In genomic region chr8:51479406-51479805, GRCm38 (mm10) we compare ENCODE assay signal across 24 mouse cellular contexts.
DNase-seq lines count a peak whose midpoint lies in the region; ATAC-seq and TF ChIP-seq lines count a peak whose summit lies in the region.
"Had no signal": no experiment of that assay in that cellular context is flagged by ENCODE, and none has a peak within 500 bp of the region (broad histone marks: within the 10 kb centered on the region; RNA-seq: fewer than 3 reads in every experiment).

No protein-coding gene starts in this region.

- H3K27me3 ChIP-seq in hindbrain, embryonic 13.5 days, result no peaks in the 10 kb centered on the region
- no peaks in the 10 kb centered on the region for H3K27me3 ChIP-seq in hindbrain, postnatal 0 days (ENCODE audit: insufficient read depth, low read length)
- H3K27me3 ChIP-seq in midbrain, embryonic 16.5 days (ENCODE audit: control insufficient read depth, insufficient read depth, low read depth, low read length), result no peaks in the 10 kb centered on the region
- H3K27me3 ChIP-seq: embryonic facial prominence, embryonic 12.5 days; heart, embryonic 15.5 days had no signal

- ATAC-seq in hindbrain, embryonic 13.5 days (ENCODE audit: low FRiP score), result 0 out of 2 replicates have a peak, but pooled peaks have one; percentile 21
- no peak for ATAC-seq in hindbrain, postnatal 0 days
- ATAC-seq in midbrain, embryonic 16.5 days, result peak; percentile 36; the same call in 1 of the 2 replicates
- ATAC-seq: activated CD4-positive, CD25-positive, alpha-beta regulatory T cell, adult 4 months; intestine, postnatal 0 days had no signal

- H3K4me1 ChIP-seq in hindbrain, embryonic 13.5 days (replicated peaks), result no peaks in the 10 kb centered on the region
- H3K4me1 ChIP-seq in hindbrain, postnatal 0 days (ENCODE audit: insufficient read depth, low read length), result no peaks in the 10 kb centered on the region
- no peaks in the 10 kb centered on the region for H3K4me1 ChIP-seq in ES-E14 (ENCODE audit: control insufficient read depth in 2 of 2, insufficient read depth in 2 of 2, low read length in 2 of 2, poor library complexity in 1 of 2)
- H3K4me1 ChIP-seq in midbrain, embryonic 16.5 days (ENCODE audit: control insufficient read depth, insufficient read depth, low read length), result no peaks in the 10 kb centered on the region
- H3K4me1 ChIP-seq: embryonic facial prominence, embryonic 12.5 days; heart, embryonic 10.5 days; heart, embryonic 15.5 days had no signal

- no peaks in the 10 kb centered on the region for H3K36me3 ChIP-seq in hindbrain, embryonic 13.5 days
- no peaks in the 10 kb centered on the region for H3K36me3 ChIP-seq in hindbrain, postnatal 0 days (ENCODE audit: insufficient read depth, low read length)
- H3K36me3 ChIP-seq in ES-E14 (ENCODE audit: control insufficient read depth, insufficient read depth, low read length, poor library complexity, severe bottlenecking), result no peaks in the 10 kb centered on the region
- H3K36me3 ChIP-seq in midbrain, embryonic 16.5 days (ENCODE audit: control insufficient read depth, insufficient read depth, low read length), result no peaks in the 10 kb centered on the region
- H3K36me3 ChIP-seq: embryonic facial prominence, embryonic 12.5 days; heart, embryonic 10.5 days; heart, embryonic 15.5 days had no signal

- WGBS in hindbrain, embryonic 13.5 days, result 59% methylated on average over 3 of the region's 3 CpGs
- 60% methylated on average over 3 of the region's 3 CpGs for WGBS in hindbrain, postnatal 0 days
- WGBS in midbrain, embryonic 16.5 days, result 46% methylated on average over 3 of the region's 3 CpGs

- H3K9ac ChIP-seq in hindbrain, embryonic 13.5 days, result no peak overlapping the region
- no peak overlapping the region for H3K9ac ChIP-seq in hindbrain, postnatal 0 days (replicated peaks; ENCODE audit: low read length)
- H3K9ac ChIP-seq in ES-E14 (ENCODE audit: insufficient read depth, low read depth, low read length, poor library complexity, severe bottlenecking), result no peak overlapping the region
- H3K9ac ChIP-seq in midbrain, embryonic 16.5 days (ENCODE audit: low read depth, low read length), result no peak overlapping the region
- H3K9ac ChIP-seq: embryonic facial prominence, embryonic 12.5 days; heart, embryonic 15.5 days; liver, embryonic 14.5 days had no signal

- no peak for TF ChIP-seq POLR2A in brain, embryonic 14.5 days (IDR thresholded peaks at IDR 0.05; ENCODE audit: borderline replicate concordance, extremely low read depth, insufficient read depth, insufficient read length, poor library complexity, severe bottlenecking)

- H3K4me3 ChIP-seq in hindbrain, embryonic 13.5 days, result no peak overlapping the region
- no peak overlapping the region for H3K4me3 ChIP-seq in hindbrain, postnatal 0 days (ENCODE audit: low read length)
- H3K4me3 ChIP-seq in ES-E14 (ENCODE audit: insufficient read depth in 1 of 2, low read depth in 1 of 2, low read length in 2 of 2, poor library complexity in 1 of 2, severe bottlenecking in 1 of 2), result no peak overlapping the region
- no peak overlapping the region for H3K4me3 ChIP-seq in midbrain, embryonic 16.5 days (ENCODE audit: low read depth, low read length)
- H3K4me3 ChIP-seq: embryonic facial prominence, embryonic 12.5 days; heart, embryonic 10.5 days; heart, embryonic 15.5 days had no signal

- no peak overlapping the region for H3K4me2 ChIP-seq in hindbrain, embryonic 13.5 days
- no peak overlapping the region for H3K4me2 ChIP-seq in hindbrain, postnatal 0 days (ENCODE audit: low read depth, low read length)
- H3K4me2 ChIP-seq in midbrain, embryonic 16.5 days (ENCODE audit: low read length), result no peak overlapping the region
- H3K4me2 ChIP-seq: embryonic facial prominence, embryonic 12.5 days; heart, embryonic 15.5 days had no signal

- TF ChIP-seq CTCF in hindbrain, postnatal 0 days (IDR thresholded peaks at IDR 0.05; ENCODE audit: low read depth), result no peak
- no peak for TF ChIP-seq CTCF in brain, embryonic 14.5 days (IDR thresholded peaks at IDR 0.05; ENCODE audit: borderline replicate concordance, extremely low read depth, insufficient read depth, insufficient read length)

- H3K9me3 ChIP-seq in hindbrain, embryonic 13.5 days, result no peaks in the 10 kb centered on the region
- H3K9me3 ChIP-seq in hindbrain, postnatal 0 days (ENCODE audit: low read length), result no peaks in the 10 kb centered on the region
- no peaks in the 10 kb centered on the region for H3K9me3 ChIP-seq in ES-E14 (ENCODE audit: control insufficient read depth, insufficient read depth, low read depth, low read length)
- no peaks in the 10 kb centered on the region for H3K9me3 ChIP-seq in midbrain, embryonic 16.5 days (replicated peaks; ENCODE audit: control insufficient read depth, low read length, poor library complexity, severe bottlenecking)
- H3K9me3 ChIP-seq: embryonic facial prominence, embryonic 12.5 days; heart, embryonic 10.5 days; heart, embryonic 15.5 days had no signal

- no peak for DNase-seq in hindbrain, postnatal 0 days (ENCODE audit: low spot score)
- no peak for DNase-seq in ES-E14 (ENCODE audit: low read depth, low spot score)
- DNase-seq in brain, embryonic 14.5 days (ENCODE audit: low read depth), result peak; percentile 66
- DNase-seq in spleen, adult 12 weeks (ENCODE audit: low spot score), result no peak
- no peak for DNase-seq in kidney, postnatal 14 days
- DNase-seq: adrenal gland, adult 2 months; B cell, adult 2 months; cerebellum, adult 9-10 months; embryo, embryonic 11 days; gastrocnemius, postnatal 14 days; kidney, adult 9 months; kidney, postnatal 10 days; layer of hippocampus, adult 9-11 months; liver; lung, adult 2 months; thymus, postnatal 4 days had no signal

- H3K27ac ChIP-seq in hindbrain, embryonic 13.5 days, result no peak overlapping the region
- no peak overlapping the region for H3K27ac ChIP-seq in hindbrain, postnatal 0 days
- no peak overlapping the region for H3K27ac ChIP-seq in ES-E14 (ENCODE audit: insufficient read depth, low read depth, low read length, poor library complexity, severe bottlenecking)
- H3K27ac ChIP-seq in midbrain, embryonic 16.5 days (ENCODE audit: low read length), result no peak overlapping the region
- H3K27ac ChIP-seq: embryonic facial prominence, embryonic 12.5 days; heart, embryonic 10.5 days; heart, embryonic 15.5 days; liver, embryonic 14.5 days had no signal

- in situ Hi-C loops in ES-E14 (cut with MboI; ENCODE audit: low sequenced_read_pairs in 2 of 2, unreplicated experiment in 2 of 2), result no loop called here

TF ChIP-seq in ES-E14, 5 proteins besides CTCF, POLR2A, EP300 and RAD21:
- TF ChIP-seq CHD2 (IDR thresholded peaks at IDR 0.05; ENCODE audit: low read depth, low read length), result no peak
- peak; percentile 62; the same call in 1 of the 2 replicates for TF ChIP-seq MAFK (IDR thresholded peaks at IDR 0.05; ENCODE audit: insufficient read depth, low read depth, low read length)
- no peak for TF ChIP-seq ZC3H11A (IDR thresholded peaks at IDR 0.05; ENCODE audit: borderline replicate concordance, low read depth, low read length)
